Mouse (Mus musculus) embryo, embryonic 11 days (tissue): Measurements from ENCODE around the gene Pxdn.

Experiments used
- DNase-seq: peaks from one replicate; pipeline ENCODE4 v3.0.0-alpha.2; 2015

The Pxdn gene

DNA sequence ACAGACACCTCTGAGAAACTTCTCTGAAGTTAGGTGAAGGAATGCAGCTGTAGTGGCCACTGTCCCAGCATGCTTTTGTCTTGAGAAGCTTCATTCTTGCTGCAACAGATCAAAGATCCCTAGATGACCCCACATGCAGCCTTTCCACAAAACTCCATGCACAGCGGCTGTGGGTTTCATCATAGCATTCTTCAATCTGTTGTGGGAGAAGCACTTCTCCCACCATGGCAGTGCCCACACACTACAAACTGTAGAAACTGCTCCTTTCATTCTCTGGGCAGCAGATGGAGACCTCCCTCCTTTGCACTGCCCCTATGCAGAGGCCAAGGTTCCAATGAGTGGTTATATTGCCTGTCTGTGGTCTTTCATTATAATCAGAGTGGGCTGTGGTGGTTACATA lies 91.7 kb downstream of the Pxdn start:
- DNase-seq = no peak

- DNase-seq = no peak
Observed at GRCm38 (mm10) chr12:30030571-30030970, 93.2 kb downstream of the Pxdn start.

DNA sequence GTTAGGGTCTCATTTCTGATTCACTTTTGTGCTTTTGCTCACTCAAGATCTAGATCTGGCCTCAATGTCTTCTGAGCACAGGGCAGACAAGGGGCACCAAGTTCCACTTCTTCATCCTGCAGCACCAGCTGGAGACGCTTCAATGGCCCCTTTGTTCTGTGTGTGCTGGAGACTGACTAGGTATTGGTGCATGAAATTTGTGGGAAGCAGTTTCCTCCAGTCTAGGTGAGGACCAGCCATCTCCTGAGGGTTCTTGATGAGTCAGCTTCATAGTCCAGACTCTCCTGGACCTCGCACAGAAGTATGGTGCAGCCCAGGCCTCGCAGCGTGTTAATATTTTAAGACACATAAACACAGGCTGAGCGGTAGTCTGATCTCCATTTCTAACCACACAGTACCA lies 97.3 kb downstream of the Pxdn start:
- DNase-seq = no peak

GRCm38 (mm10) chr12:30035406-30035805 lies 98.0 kb downstream of the Pxdn start:
- no peak for DNase-seq

GRCm38 (mm10) chr12:30035841-30036568 lies 98.6 kb downstream of the Pxdn start:
- no peak for DNase-seq

DNA sequence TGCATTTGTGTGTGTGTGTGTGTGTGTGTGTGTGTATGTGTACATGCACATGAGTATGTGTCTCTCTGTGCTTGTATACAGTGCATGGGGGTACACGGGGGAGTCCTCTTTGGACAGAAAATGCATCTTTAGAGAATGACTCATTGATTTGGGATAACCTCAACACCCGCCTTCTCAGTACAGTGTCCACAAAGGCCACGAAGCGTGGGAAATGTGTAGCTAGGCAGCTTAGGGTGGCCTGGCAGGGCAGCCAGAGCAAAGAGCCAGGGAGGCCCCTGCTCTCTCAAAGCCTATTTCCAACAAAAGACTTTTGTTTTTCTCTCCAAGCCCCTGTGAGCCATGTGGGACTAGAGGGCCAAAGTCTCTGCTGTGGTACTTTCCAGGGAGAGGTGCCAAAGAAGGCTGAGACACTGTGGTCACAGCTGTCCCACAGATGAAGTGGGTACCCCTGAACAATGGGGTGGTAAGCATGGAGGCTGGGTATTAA lies 99.2 kb downstream of the Pxdn start:
- no peak for DNase-seq

DNA sequence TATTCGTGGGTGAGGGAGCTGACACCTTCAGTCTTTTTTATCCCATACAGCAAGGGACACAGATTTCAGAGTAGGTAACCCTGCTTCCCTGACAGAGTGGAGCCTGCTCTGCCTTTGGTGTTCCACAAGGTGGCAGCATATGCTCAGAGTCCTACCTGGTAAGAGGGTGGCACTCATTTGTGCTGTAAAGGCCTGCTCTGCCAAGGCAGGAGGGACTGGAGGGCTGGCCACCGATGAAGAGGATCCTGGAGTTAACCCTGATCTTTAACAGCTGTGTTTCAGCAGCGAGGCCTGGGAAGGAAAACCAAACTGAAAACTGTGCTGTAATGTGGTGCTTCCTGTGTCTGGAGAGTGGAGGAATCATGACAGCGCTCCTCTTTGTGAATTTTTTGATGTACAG lies 102.2 kb downstream of the Pxdn start:
- DNase-seq = peak; percentile 64

DNA sequence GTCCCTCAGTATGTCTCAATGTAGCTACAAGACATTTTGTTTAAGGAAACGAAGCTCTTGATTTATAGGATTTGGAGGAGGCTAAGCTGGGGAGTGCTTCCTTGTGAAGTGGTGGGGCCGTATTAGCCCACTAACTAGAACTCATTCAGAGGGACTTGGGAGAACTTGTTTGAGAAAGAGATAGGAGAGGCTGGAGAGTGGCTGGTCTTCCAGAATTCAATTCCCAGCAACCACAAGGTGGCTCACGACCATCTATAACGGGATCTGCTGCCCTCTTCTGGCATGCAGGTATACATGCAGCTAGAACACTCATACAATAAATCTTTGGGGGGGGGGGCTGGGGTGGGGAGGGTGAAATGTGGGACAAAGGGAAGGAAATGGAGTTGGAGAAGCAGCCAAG lies 102.7 kb downstream of the Pxdn start:
- peak; percentile 66 for DNase-seq

DNA sequence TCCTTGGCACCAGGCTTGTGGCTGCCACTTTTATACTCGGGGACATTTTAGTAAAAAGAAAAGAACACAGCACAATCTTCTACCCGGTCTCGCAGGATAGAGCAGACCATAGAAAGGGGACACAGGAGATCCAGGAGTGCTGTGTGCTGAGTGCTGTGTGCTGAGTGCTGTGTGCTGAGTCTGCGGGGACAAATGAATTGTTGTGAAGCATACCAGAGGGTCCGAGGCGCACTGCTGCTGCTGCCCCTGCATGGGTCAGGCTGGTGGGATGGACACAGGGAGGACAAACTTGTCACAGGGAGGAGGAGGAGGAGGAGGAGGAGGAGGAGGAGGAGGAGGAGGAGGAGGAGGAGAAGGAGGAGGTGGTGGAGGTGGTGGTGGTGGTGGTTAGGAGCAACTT lies 111.4 kb downstream of the Pxdn start:
- no peak for DNase-seq

DNA sequence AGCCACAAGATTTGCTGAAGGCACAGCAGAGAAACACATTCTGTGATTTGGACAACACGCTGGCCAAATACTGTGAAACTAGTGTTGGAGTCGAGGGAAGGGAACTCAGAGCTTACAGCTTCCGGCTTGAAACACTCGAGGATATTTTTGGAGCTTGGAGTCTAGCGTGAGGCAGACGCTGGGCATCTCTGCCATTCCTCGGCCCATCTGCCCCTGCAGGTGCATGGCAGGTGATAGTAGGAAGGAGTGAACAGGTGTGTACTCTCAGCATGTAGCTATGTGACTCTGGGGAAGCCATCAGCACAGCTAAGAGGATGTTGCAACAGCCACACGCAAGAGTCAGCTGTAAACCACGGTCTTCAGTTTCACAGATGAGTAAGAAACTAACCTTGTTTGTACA lies 112.4 kb downstream of the Pxdn start:
- no peak for DNase-seq

GRCm38 (mm10) chr12:30050235-30050634 lies 112.8 kb downstream of the Pxdn start:
- peak; percentile 73 for DNase-seq

DNA sequence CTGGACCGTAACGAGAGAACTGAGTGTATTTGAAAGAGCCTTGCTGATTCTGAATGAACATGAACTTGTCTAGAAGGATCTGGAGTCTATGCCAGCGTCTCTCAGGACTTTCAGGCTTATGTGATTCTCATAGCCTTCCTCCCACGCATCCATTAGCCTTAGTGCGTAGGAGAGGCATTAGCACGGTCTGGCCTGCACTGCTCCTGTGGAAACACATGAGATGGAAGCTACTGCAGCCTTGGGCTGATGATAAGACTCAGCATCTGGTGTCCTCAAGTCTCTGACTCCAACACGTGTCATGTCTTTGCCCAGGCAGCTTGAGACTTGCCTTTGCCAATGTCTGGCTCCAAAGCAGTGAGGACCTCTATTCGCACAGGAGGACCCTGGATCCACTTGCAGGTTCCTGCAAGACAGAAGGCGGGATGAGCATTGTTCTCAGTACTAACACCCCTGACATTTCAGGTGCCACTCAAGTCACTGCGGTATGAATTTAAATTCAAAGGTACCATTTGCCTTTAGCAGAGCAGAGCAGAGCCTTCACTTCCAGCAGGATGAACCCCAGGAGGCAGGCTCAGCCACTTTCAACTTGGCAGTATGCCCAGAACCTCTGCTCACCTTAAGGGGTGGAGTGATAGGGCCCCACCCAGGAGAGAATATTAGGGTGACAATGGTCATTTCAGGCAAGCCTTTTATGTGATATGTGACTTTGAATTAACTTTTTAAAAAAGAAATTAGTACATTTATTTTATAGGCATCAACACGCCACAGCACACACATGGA lies 117.5 kb downstream of the Pxdn start:
- no peak for DNase-seq

DNA sequence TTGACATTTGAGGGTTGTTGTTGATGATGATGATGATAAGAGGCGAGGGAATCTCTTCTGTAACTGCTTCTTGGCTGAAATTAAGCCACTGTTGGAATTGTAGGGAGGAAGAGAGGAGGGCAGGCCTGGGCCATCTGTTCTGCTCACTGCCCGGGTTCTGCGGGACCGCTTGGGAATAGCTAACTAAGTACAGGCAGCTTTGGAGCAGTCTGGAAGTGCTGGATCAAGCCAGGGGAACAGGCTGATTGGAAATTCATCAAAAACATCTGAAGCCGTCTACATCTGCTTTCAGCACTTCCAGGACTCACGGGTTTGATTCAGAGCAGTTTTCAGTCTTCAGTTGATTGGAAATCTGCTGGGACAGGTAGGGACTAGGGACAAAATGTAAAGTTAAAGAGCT lies 120.6 kb downstream of the Pxdn start:
- no peak for DNase-seq

GRCm38 (mm10) chr12:30061503-30062117 lies 124.2 kb downstream of the Pxdn start:
- DNase-seq = no peak

GRCm38 (mm10) chr12:30062118-30062505 lies 124.7 kb downstream of the Pxdn start:
- no peak for DNase-seq
